Mouse (Mus musculus) C2C12 (cell line): ENCODE data around the gene Nek6.

Experiments
- CEBPB ChIP-seq: IDR thresholded peaks from one replicate; pipeline ENCODE4 v1.6.1; 2011; ENCODE audit warnings: low read depth, mild to moderate bottlenecking, control low read depth, moderate library complexity
- CTCF ChIP-seq: IDR thresholded peaks from one replicate; pipeline ENCODE4 v1.5.1; 2011; ENCODE audit not compliant: control insufficient read depth, insufficient read depth, insufficient read length
- FOSL1 ChIP-seq: IDR thresholded peaks from one replicate; pipeline ENCODE4 v1.8.0; 2011; ENCODE audit warnings: mild to moderate bottlenecking, low read length; ENCODE audit not compliant: poor library complexity, insufficient read depth, severe bottlenecking
- MAX ChIP-seq: IDR thresholded peaks from one replicate; pipeline ENCODE4 v1.6.1; 2011; ENCODE audit warnings: mild to moderate bottlenecking, control low read depth
- MYOG ChIP-seq: IDR thresholded peaks from one replicate; pipeline ENCODE4 v1.6.1; 2011; ENCODE audit not compliant: control insufficient read depth, insufficient read length; ENCODE audit errors: extremely low read depth
- USF1 ChIP-seq: IDR thresholded peaks from one replicate; pipeline ENCODE4 v1.6.1; 2011; ENCODE audit warnings: low read depth, mild to moderate bottlenecking, control low read depth, moderate library complexity

DNA sequence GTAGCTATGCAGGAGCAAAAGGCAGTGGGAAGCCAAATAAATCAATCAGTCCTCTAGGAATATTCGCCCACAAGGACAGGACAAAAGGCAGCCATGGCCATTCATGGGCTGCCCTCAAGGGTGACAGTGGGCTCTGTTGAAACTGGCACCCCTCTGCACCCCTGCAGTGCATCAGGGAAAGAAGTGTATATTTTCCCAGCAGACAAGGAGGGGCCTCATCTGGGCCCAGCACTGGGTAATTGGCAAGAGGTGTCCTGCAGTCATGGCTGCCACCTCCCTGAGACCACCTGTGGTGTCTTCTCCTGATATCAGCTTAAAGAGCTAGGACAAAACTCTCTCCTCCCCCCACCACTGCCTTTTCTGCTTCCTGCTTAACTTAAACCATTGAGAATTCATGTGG, 68.1 kb downstream of the Nek6 start:
- TF ChIP-seq CTCF (no peak), MAX (no peak), CEBPB (no peak), FOSL1 (no peak), USF1 (no peak), MYOG (no peak)
